Mouse (Mus musculus) forebrain, embryonic 14.5 days (tissue): ENCODE data around the gene Trpv6. TPM values are rescaled to one million over a fixed set of nuclear protein-coding genes. Genes with fewer than 3 reads are reported as not detected.

ENCODE experiments used
- ATAC-seq: fragments of 200-750 bp; cut with Nextera tagmentation; 2 replicates; pipeline ENCODE4 v1.8.0; 2017; ENCODE audit warnings: mild to moderate bottlenecking, moderate library complexity
- DNase-seq: peaks from one replicate; pipeline ENCODE4 v3.0.0-alpha.2; 2015; ENCODE audit warnings: low spot score
- H3K27ac ChIP-seq: fragments of 300-500 bp; sonication (generic); 2 replicates; pipeline ENCODE4 v1.5.1; 2014; ENCODE audit warnings: low read depth, mild to moderate bottlenecking, control low read depth, low read length, moderate library complexity
- H3K27me3 ChIP-seq: fragments of 300-500 bp; sonication (generic); replicated peaks from 2 replicates; pipeline ENCODE4 v1.6.1; 2014; ENCODE audit warnings: low read length, control low read depth, mixed read lengths; ENCODE audit not compliant: control insufficient read depth, insufficient read depth
- H3K36me3 ChIP-seq: fragments of 300-500 bp; sonication (generic); 2 replicates; pipeline ENCODE4 v1.6.1; 2014; ENCODE audit warnings: low read length, control low read depth; ENCODE audit not compliant: control insufficient read depth, insufficient read depth
- H3K4me1 ChIP-seq: fragments of 300-500 bp; sonication (generic); 2 replicates; pipeline ENCODE4 v1.6.1; 2014; ENCODE audit warnings: antibody characterized with exemption, low read length, control low read depth; ENCODE audit not compliant: control insufficient read depth, insufficient read depth
- H3K4me2 ChIP-seq: fragments of 300-500 bp; sonication (generic); 2 replicates; pipeline ENCODE4 v1.6.1; 2014; ENCODE audit warnings: mild to moderate bottlenecking, control low read depth, low read length
- H3K4me3 ChIP-seq: fragments of 300-500 bp; sonication (generic); 2 replicates; pipeline ENCODE4 v1.5.1; 2014; ENCODE audit warnings: low read depth, low read length, control low read depth
- H3K9ac ChIP-seq: fragments of 300-500 bp; sonication (generic); 2 replicates; pipeline ENCODE4 v1.6.1; 2014; ENCODE audit warnings: mild to moderate bottlenecking, low read length, control low read depth, moderate library complexity
- H3K9me3 ChIP-seq: fragments of 300-500 bp; sonication (generic); replicated peaks from 2 replicates; pipeline ENCODE4 v1.6.1; 2016; ENCODE audit warnings: low read length, control low read depth, mixed read lengths; ENCODE audit not compliant: control insufficient read depth
- WGBS: fragments of 180-500 bp; shearing (Covaris S2); extraction: QIAGEN DNeasy Blood & Tissue Kit; methylation state at CpG from one replicate; pipeline ENCODE4 v1.1.7; 2014; 5-methylcytosine and 5-hydroxymethylcytosine counted together
- polyA plus RNA-seq: library from polyadenylated mRNA; unstranded; fragments of >200 nt; fragmentation: Nextera tagmentation; extraction: Ambion mirVana; gene quantifications from 2 replicates; pipeline ENCODE4 v1.2.1, GENCODE M21; 2014

The Trpv6 gene
- polyA plus RNA-seq, 1 experiment from 2014 or later = 0.55 TPM

GRCm38 (mm10) chr6:41654648-41655047, 18.4 kb upstream of the Trpv6 start:
- Histone ChIP-seq H3K27ac (no peak overlapping the region), H3K36me3 (no peaks in the 10 kb centered on the region), H3K4me1 (no peaks in the 10 kb centered on the region), H3K4me3 (no peak overlapping the region), H3K27me3 (no peaks in the 10 kb centered on the region), H3K9ac (no peak overlapping the region), H3K4me2 (no peak overlapping the region), H3K9me3 (no peaks in the 10 kb centered on the region)
- DNase-seq = no peak
- ATAC-seq = no peak
- 86% methylated on average over 8 of the region's 8 CpGs for WGBS

DNA sequence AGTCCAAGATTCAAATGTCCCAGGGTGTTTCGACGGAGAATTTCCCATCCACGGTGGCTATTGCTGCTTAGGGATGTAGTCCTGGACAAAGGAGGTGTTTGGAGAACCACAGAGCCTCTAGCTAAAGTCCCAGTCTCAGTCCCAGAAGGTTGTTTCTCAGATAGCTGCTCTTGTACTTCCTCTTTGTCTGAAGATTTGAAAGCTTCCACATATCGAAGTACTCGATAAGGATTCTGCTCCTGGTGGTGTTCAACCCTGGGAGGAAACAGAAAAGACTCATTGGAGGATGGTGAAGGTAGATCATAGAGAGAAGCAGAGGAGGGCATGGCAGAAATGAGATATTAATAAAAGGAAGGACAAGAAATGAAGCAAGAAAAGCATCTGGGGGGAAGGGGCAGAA, 17.0 kb upstream of the Trpv6 start:
- DNase-seq = no peak
- Histone ChIP-seq H3K9me3 (no peaks in the 10 kb centered on the region), H3K4me2 (no peak overlapping the region), H3K4me1 (no peaks in the 10 kb centered on the region), H3K9ac (no peak overlapping the region), H3K27ac (no peak overlapping the region), H3K4me3 (no peak overlapping the region), H3K36me3 (no peaks in the 10 kb centered on the region), H3K27me3 (no peaks in the 10 kb centered on the region)
- no peak for ATAC-seq
- 98% methylated on average over 5 of the region's 5 CpGs for WGBS

- DNase-seq (no peak), ATAC-seq (no peak)
- H3K4me2 ChIP-seq = no peak overlapping the region
- no peak overlapping the region for H3K27ac ChIP-seq
- no peaks in the 10 kb centered on the region for H3K4me1 ChIP-seq
- no peaks in the 10 kb centered on the region for H3K9me3 ChIP-seq
- no peaks in the 10 kb centered on the region for H3K27me3 ChIP-seq
- H3K36me3 ChIP-seq = no peaks in the 10 kb centered on the region
- H3K4me3 ChIP-seq = no peak overlapping the region
- H3K9ac ChIP-seq = no peak overlapping the region
These were observed 10.5 kb upstream of the Trpv6 start for GRCm38 (mm10) chr6:41646672-41647071.

DNA sequence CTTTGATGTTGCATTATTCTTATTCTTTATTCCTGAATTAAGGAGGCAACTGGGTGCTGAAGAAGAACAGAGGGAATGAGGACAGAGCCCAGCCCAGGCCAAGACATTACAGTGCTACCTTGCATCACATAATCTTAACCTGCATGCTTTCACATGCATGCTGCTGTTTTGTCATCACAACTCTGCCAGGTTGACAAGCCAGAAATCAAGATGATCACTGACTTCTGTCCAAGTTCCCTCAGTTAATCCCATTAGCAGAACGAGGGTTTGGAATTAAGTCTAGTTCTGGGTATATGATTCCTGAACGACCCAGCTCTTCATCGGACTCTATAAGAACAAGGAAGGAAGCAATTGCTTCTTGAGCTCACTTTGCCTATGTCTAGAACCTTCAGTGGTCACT, 10.0 kb upstream of the Trpv6 start:
- no peak overlapping the region for H3K9ac ChIP-seq
- no peak for DNase-seq
- no peaks in the 10 kb centered on the region for H3K27me3 ChIP-seq
- H3K27ac ChIP-seq = no peak overlapping the region
- no peak for ATAC-seq
- H3K9me3 ChIP-seq = no peaks in the 10 kb centered on the region
- H3K4me1 ChIP-seq = no peaks in the 10 kb centered on the region
- H3K36me3 ChIP-seq = no peaks in the 10 kb centered on the region
- no peak overlapping the region for H3K4me2 ChIP-seq
- H3K4me3 ChIP-seq = no peak overlapping the region
- WGBS = 85% methylated on average over 3 of the region's 3 CpGs

GRCm38 (mm10) chr6:41643227-41643626, 7.0 kb upstream of the Trpv6 start:
- H3K9ac ChIP-seq = no peak overlapping the region
- DNase-seq = no peak
- H3K9me3 ChIP-seq = no peaks in the 10 kb centered on the region
- H3K27ac ChIP-seq = no peak overlapping the region
- no peak for ATAC-seq
- no peaks in the 10 kb centered on the region for H3K36me3 ChIP-seq
- no peaks in the 10 kb centered on the region for H3K4me1 ChIP-seq
- no peak overlapping the region for H3K4me2 ChIP-seq
- H3K27me3 ChIP-seq = no peaks in the 10 kb centered on the region
- 88% methylated on average over 3 of the region's 3 CpGs for WGBS
- no peak overlapping the region for H3K4me3 ChIP-seq

- Histone ChIP-seq H3K4me2 (no peak overlapping the region), H3K27me3 (no peaks in the 10 kb centered on the region), H3K36me3 (no peaks in the 10 kb centered on the region), H3K9ac (no peak overlapping the region), H3K9me3 (no peaks in the 10 kb centered on the region), H3K27ac (no peak overlapping the region), H3K4me3 (no peak overlapping the region), H3K4me1 (no peaks in the 10 kb centered on the region)
- WGBS = 88% methylated on average over 4 of the region's 4 CpGs
- DNase-seq = no peak
- no peak for ATAC-seq
These were observed 6.6 kb upstream of the Trpv6 start for GRCm38 (mm10) chr6:41642765-41643164.

GRCm38 (mm10) chr6:41641173-41641866, 5.1 kb upstream of the Trpv6 start:
- 84% methylated on average over 6 of the region's 6 CpGs for WGBS
- Histone ChIP-seq H3K4me2 (no peak overlapping the region), H3K9ac (no peak overlapping the region), H3K27ac (no peak overlapping the region), H3K36me3 (no peaks in the 10 kb centered on the region), H3K4me3 (no peak overlapping the region), H3K9me3 (no peaks in the 10 kb centered on the region), H3K4me1 (no peaks in the 10 kb centered on the region), H3K27me3 (no peaks in the 10 kb centered on the region)
- no peak for DNase-seq
- ATAC-seq = no peak

- H3K4me3 ChIP-seq = no peak overlapping the region
- H3K27ac ChIP-seq = no peak overlapping the region
- no peaks in the 10 kb centered on the region for H3K27me3 ChIP-seq
- peak; percentile 4 for DNase-seq
- ATAC-seq = no peak
- 66% methylated on average over 3 of the region's 3 CpGs for whole genome bisulfite sequencing
- H3K9me3 ChIP-seq = no peaks in the 10 kb centered on the region
- H3K4me2 ChIP-seq = no peak overlapping the region
- no peaks in the 10 kb centered on the region for H3K4me1 ChIP-seq
- H3K36me3 ChIP-seq = no peaks in the 10 kb centered on the region
- no peak overlapping the region for H3K9ac ChIP-seq
These were observed 4.2 kb upstream of the Trpv6 start for GRCm38 (mm10) chr6:41640449-41640848.

DNA sequence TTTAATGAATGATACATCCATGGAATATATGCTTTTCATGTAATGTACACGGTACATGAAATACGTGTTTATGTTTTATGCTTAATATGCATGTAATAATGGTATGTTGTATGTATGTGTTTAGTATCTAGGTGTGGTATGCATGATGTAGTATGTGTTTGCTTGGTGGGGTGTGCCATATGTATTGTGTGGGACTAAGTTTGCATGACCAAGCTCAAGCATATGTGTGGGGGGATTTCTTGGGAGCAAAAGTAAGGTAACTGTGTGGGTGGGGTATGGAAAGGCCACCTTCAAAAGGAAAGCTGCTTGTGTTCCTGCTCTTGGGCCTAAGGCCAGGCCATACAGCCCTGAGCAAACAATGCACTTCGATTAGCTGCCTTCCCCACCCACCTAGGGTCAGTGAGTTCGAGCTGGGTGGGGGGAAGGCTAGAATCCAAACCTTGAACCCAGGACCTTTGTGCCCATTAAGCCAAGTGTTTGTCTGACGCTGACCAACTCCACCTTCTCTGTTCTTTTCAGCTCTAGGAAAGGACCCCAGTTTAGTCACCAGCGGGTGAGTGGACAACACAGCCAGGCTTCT, 1.8 kb upstream of the Trpv6 start:
- no peak overlapping the region for H3K4me3 ChIP-seq
- H3K36me3 ChIP-seq = no peaks in the 10 kb centered on the region
- 85% methylated on average over 6 of the region's 6 CpGs for WGBS
- no peak overlapping the region for H3K9ac ChIP-seq
- H3K4me2 ChIP-seq = no peak overlapping the region
- no peaks in the 10 kb centered on the region for H3K9me3 ChIP-seq
- ATAC-seq (no peak), DNase-seq (no peak)
- no peaks in the 10 kb centered on the region for H3K27me3 ChIP-seq
- no peak overlapping the region for H3K27ac ChIP-seq
- H3K4me1 ChIP-seq = no peaks in the 10 kb centered on the region
